Mouse (Mus musculus): ENCODE measurements at regions not wholly inside any gene's neighbourhood (a gene's known extent, or its start where the extent isn't known, plus 50 kb on each side); places are given as distances from the start of the nearest gene placed in this dataset.

DNA sequence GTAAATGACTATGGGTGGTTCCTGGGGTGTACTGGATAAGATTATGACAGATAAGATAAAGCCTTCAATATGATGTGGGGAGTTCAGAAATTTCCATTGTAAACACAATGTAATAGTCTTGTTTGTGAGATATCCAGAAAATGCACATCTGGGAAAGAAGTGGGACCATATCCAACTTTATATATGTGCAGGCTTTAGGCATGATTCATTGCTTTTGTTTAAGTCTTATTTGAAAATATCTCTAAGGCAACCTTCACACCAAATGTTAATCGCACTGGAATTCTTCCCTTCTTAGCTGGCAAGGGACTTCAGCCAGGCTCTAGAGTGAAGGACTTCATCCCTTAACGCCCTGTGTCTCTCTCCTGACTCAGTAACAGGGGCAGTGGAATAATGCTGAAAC is 250.3 kb downstream of the Hs3st3b1 start:
- 82% methylated on average over 2 of the region's 2 CpGs for WGBS

DNA sequence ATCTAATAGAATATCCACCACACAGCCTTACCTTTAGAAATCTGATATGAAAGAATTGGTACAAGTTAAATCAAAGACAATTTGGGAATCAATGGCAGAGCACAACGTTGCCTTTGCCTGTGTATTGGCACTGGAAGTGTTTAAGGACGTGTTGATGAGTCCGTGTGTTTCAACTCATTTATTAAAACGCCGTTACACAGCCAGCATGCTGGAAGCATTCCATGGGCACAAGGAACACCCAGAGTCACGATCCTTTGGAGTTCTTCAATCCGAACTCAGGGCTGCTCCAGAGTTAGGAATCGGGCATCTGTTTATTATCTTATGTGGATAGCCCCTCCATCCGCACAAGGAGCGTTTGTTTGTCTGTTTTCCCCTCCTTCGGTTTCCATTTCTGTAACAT is 244.2 kb downstream of the Hs3st3b1 start:
- Histone ChIP-seq H3K27me3 (ENCODE audit: control insufficient read depth, insufficient read depth, low read length) (no peaks in the 10 kb centered on the region), H3K36me3 (ENCODE audit: control insufficient read depth, insufficient read depth, low read length) (no peaks in the 10 kb centered on the region), H3K4me1 (ENCODE audit: control insufficient read depth, insufficient read depth, low read length) (no peaks in the 10 kb centered on the region), H3K4me3 (ENCODE audit: low read depth, low read length) (no peak overlapping the region), H3K9ac (ENCODE audit: low read length) (no peak overlapping the region), H3K9me3 (ENCODE audit: control insufficient read depth, low read length) (no peaks in the 10 kb centered on the region), H3K4me2 (no peak overlapping the region), H3K27ac (ENCODE audit: low read depth, low read length) (no peak overlapping the region)
- no peak for DNase-seq (ENCODE audit: low spot score, missing footprints)
- 93% methylated on average over 11 of the region's 11 CpGs for WGBS
- ATAC-seq (ENCODE audit: low FRiP score): no peak

More for the DNA sequence above, 250.3 kb downstream of the Hs3st3b1 start:
- DNase-seq (ENCODE audit: low spot score, missing footprints) (no peak), ATAC-seq (ENCODE audit: low FRiP score) (no peak)
- no peak overlapping the region for H3K9ac ChIP-seq (ENCODE audit: low read length)
- H3K27me3 ChIP-seq (ENCODE audit: control insufficient read depth, insufficient read depth, low read length): no peaks in the 10 kb centered on the region
- H3K4me3 ChIP-seq (ENCODE audit: low read depth, low read length): no peak overlapping the region
- no peaks in the 10 kb centered on the region for H3K4me1 ChIP-seq (ENCODE audit: control insufficient read depth, insufficient read depth, low read length)
- no peak overlapping the region for H3K4me2 ChIP-seq
- no peaks in the 10 kb centered on the region for H3K36me3 ChIP-seq (ENCODE audit: control insufficient read depth, insufficient read depth, low read length)
- no peaks in the 10 kb centered on the region for H3K9me3 ChIP-seq (ENCODE audit: control insufficient read depth, low read length)
- H3K27ac ChIP-seq (ENCODE audit: low read depth, low read length): no peak overlapping the region

GRCm38 (mm10) chr11:63678382-63678905 is 243.6 kb downstream of the Hs3st3b1 start:
- 61% methylated on average over 17 of the region's 17 CpGs for WGBS
- no peak overlapping the region for H3K9ac ChIP-seq (ENCODE audit: low read length)
- H3K27ac ChIP-seq (ENCODE audit: low read depth, low read length): no peak overlapping the region
- no peaks in the 10 kb centered on the region for H3K36me3 ChIP-seq (ENCODE audit: control insufficient read depth, insufficient read depth, low read length)
- H3K4me3 ChIP-seq (ENCODE audit: low read depth, low read length): no peak overlapping the region
- H3K4me1 ChIP-seq (ENCODE audit: control insufficient read depth, insufficient read depth, low read length): no peaks in the 10 kb centered on the region
- no peaks in the 10 kb centered on the region for H3K27me3 ChIP-seq (ENCODE audit: control insufficient read depth, insufficient read depth, low read length)
- no peaks in the 10 kb centered on the region for H3K9me3 ChIP-seq (ENCODE audit: control insufficient read depth, low read length)
- peak; percentile 33; the same call in 1 of the 2 replicates for ATAC-seq (ENCODE audit: low FRiP score)
- DNase-seq (ENCODE audit: low spot score, missing footprints): no peak
- no peak overlapping the region for H3K4me2 ChIP-seq

DNA sequence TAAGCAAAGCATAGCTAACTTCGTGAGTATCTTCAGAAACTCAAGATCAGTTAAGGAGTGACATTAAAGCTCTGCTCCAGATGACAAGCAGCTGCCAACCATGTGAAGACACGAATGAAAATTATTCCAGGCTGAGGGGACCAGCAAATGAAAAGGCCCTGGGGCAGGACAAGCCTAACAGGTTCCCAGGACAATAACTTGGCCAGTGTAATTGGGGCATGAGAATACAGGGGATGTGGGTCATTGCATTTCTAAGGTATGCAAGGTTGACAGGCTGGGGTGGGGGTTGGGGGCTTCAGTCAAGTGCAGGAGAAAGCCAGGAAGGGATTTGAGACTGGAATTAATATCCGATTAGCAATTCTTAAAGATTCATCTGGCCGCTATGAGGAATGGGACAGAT is 242.6 kb downstream of the Hs3st3b1 start:
- DNase-seq (ENCODE audit: low spot score, missing footprints) (no peak), ATAC-seq (ENCODE audit: low FRiP score) (no peak)
- no peaks in the 10 kb centered on the region for H3K4me1 ChIP-seq (ENCODE audit: control insufficient read depth, insufficient read depth, low read length)
- no peak overlapping the region for H3K27ac ChIP-seq (ENCODE audit: low read depth, low read length)
- WGBS: 62% methylated on average over 4 of the region's 4 CpGs
- H3K36me3 ChIP-seq (ENCODE audit: control insufficient read depth, insufficient read depth, low read length): no peaks in the 10 kb centered on the region
- no peaks in the 10 kb centered on the region for H3K27me3 ChIP-seq (ENCODE audit: control insufficient read depth, insufficient read depth, low read length)
- H3K9ac ChIP-seq (ENCODE audit: low read length): no peak overlapping the region
- no peak overlapping the region for H3K4me3 ChIP-seq (ENCODE audit: low read depth, low read length)
- no peaks in the 10 kb centered on the region for H3K9me3 ChIP-seq (ENCODE audit: control insufficient read depth, low read length)
- no peak overlapping the region for H3K4me2 ChIP-seq

DNA sequence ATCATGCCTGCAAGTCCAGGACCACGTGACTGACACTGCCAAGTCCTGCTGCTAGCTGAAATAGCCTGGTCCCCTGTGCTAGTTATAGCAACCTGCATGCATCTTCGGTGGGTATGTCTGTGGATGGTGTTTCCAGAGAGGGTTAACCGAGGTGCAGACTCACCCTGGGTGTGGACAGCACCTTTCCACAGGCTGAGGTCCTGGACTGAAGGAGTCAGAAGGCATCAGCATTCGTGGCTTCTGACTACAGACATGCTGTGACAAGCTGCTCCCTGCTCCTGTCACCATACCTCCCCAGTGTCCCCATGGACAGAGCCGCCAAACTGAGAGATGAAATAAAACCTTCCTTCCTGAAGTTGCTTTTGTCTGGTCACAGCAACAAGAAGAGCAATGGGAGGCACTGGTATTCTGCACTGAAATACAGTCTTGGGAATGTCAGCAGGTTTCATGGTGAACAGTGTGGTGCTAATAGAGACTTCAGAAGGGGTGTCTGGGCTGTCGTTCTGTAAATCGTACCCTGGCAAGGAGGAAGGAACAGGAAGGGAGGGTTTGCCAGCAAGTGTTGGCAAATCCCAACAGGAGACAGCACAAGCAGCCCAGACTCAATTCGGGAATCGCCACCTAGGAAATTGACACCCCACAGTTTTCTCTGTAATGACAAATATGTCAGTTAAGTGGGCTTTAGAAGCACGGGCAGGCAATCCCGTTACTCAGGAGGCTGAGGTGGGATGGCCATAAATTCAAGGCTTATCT is 237.7 kb downstream of the Hs3st3b1 start:
- H3K27me3 ChIP-seq (ENCODE audit: control insufficient read depth, insufficient read depth, low read length): no peaks in the 10 kb centered on the region
- no peak overlapping the region for H3K27ac ChIP-seq (ENCODE audit: low read depth, low read length)
- H3K9ac ChIP-seq (ENCODE audit: low read length): no peak overlapping the region

GRCm38 (mm10) chr11:63691041-63691440 is 231.0 kb downstream of the Hs3st3b1 start:
- ATAC-seq (ENCODE audit: low FRiP score) (no peak), DNase-seq (ENCODE audit: low spot score, missing footprints) (peak; percentile 90)
- 50% methylated on average over 4 of the region's 4 CpGs for WGBS

More for the DNA sequence above, 237.7 kb downstream of the Hs3st3b1 start:
- Histone ChIP-seq H3K4me1 (ENCODE audit: control insufficient read depth, insufficient read depth, low read length) (no peaks in the 10 kb centered on the region), H3K4me2 (no peak overlapping the region), H3K36me3 (ENCODE audit: control insufficient read depth, insufficient read depth, low read length) (no peaks in the 10 kb centered on the region), H3K4me3 (ENCODE audit: low read depth, low read length) (no peak overlapping the region), H3K9me3 (ENCODE audit: control insufficient read depth, low read length) (no peaks in the 10 kb centered on the region)
- no peak for DNase-seq (ENCODE audit: low spot score, missing footprints)
- no peak for ATAC-seq (ENCODE audit: low FRiP score)
- WGBS: 73% methylated on average over 11 of the region's 11 CpGs

GRCm38 (mm10) chr11:63704995-63705580 is 217.0 kb downstream of the Hs3st3b1 start:
- Histone ChIP-seq H3K27ac (ENCODE audit: low read depth, low read length) (no peak overlapping the region), H3K4me1 (ENCODE audit: control insufficient read depth, insufficient read depth, low read length) (peaks cover 24% of the 10 kb centered on the region), H3K36me3 (ENCODE audit: control insufficient read depth, insufficient read depth, low read length) (no peaks in the 10 kb centered on the region), H3K4me2 (no peak overlapping the region; the same call in 1 of the 2 replicates), H3K9ac (ENCODE audit: low read length) (no peak overlapping the region), H3K4me3 (ENCODE audit: low read depth, low read length) (no peak overlapping the region), H3K9me3 (ENCODE audit: control insufficient read depth, low read length) (no peaks in the 10 kb centered on the region), H3K27me3 (ENCODE audit: control insufficient read depth, insufficient read depth, low read length) (no peaks in the 10 kb centered on the region)
- DNase-seq (ENCODE audit: low spot score, missing footprints) (peak; percentile 92), ATAC-seq (ENCODE audit: low FRiP score) (no peak)
- 24% methylated on average over 12 of the region's 12 CpGs for WGBS

More at GRCm38 (mm10) chr11:63691041-63691440, 231.0 kb downstream of the Hs3st3b1 start:
- Histone ChIP-seq H3K36me3 (ENCODE audit: control insufficient read depth, insufficient read depth, low read length) (no peaks in the 10 kb centered on the region), H3K4me1 (ENCODE audit: control insufficient read depth, insufficient read depth, low read length) (no peaks in the 10 kb centered on the region), H3K9me3 (ENCODE audit: control insufficient read depth, low read length) (no peaks in the 10 kb centered on the region), H3K27ac (ENCODE audit: low read depth, low read length) (no peak overlapping the region), H3K9ac (ENCODE audit: low read length) (no peak overlapping the region), H3K4me2 (no peak overlapping the region), H3K27me3 (ENCODE audit: control insufficient read depth, insufficient read depth, low read length) (no peaks in the 10 kb centered on the region), H3K4me3 (ENCODE audit: low read depth, low read length) (no peak overlapping the region)

DNA sequence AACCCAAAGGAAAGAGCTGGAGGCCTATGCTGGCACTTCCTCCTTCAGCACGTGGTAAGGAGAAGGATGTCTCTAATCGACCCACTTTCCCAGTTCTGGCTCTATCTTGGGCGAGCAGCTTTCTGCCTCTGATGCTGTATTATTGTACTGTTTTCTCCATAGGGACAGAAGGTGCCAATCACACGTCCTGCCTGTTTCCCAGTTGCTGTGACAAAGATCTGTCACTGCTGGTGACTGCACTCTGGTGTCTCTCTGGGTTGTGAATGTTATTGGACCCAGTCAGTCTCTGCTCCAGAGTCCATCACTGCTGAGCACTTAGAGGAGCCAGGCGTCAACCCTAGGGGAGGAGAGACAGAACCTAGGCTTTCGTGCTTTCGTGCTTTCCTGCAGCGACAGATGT is 216.0 kb downstream of the Hs3st3b1 start:
- Histone ChIP-seq H3K36me3 (ENCODE audit: control insufficient read depth, insufficient read depth, low read length) (no peaks in the 10 kb centered on the region), H3K27ac (ENCODE audit: low read depth, low read length) (no peak overlapping the region), H3K9ac (ENCODE audit: low read length) (no peak overlapping the region), H3K4me3 (ENCODE audit: low read depth, low read length) (no peak overlapping the region), H3K4me2 (no peak overlapping the region), H3K27me3 (ENCODE audit: control insufficient read depth, insufficient read depth, low read length) (no peaks in the 10 kb centered on the region), H3K4me1 (ENCODE audit: control insufficient read depth, insufficient read depth, low read length) (peaks cover 24% of the 10 kb centered on the region), H3K9me3 (ENCODE audit: control insufficient read depth, low read length) (no peaks in the 10 kb centered on the region)
- no peak for ATAC-seq (ENCODE audit: low FRiP score)
- DNase-seq (ENCODE audit: low spot score, missing footprints): peak; percentile 84
- 55% methylated on average over 8 of the region's 8 CpGs for WGBS

- ATAC-seq (ENCODE audit: low FRiP score) (no peak), DNase-seq (ENCODE audit: low spot score, missing footprints) (no peak)
- Histone ChIP-seq H3K27me3 (ENCODE audit: control insufficient read depth, insufficient read depth, low read length) (no peaks in the 10 kb centered on the region), H3K9ac (ENCODE audit: low read length) (no peak overlapping the region), H3K4me1 (ENCODE audit: control insufficient read depth, insufficient read depth, low read length) (peaks cover 24% of the 10 kb centered on the region), H3K27ac (ENCODE audit: low read depth, low read length) (no peak overlapping the region), H3K4me3 (ENCODE audit: low read depth, low read length) (no peak overlapping the region), H3K36me3 (ENCODE audit: control insufficient read depth, insufficient read depth, low read length) (no peaks in the 10 kb centered on the region), H3K9me3 (ENCODE audit: control insufficient read depth, low read length) (no peaks in the 10 kb centered on the region), H3K4me2 (no peak overlapping the region)
- 8% methylated on average over 5 of the region's 5 CpGs for WGBS
Measured at GRCm38 (mm10) chr11:63707093-63707492, 215.0 kb downstream of the Hs3st3b1 start.
